8 mouse cellular contexts compared by ENCODE assay signal in genomic region chr11:75769206-75769605, GRCm38 (mm10). TPM values are rescaled to one million over a fixed set of nuclear protein-coding genes. Genes with fewer than 3 reads are reported as not detected.
DNase-seq lines count a peak whose midpoint lies in the region; ATAC-seq and TF ChIP-seq lines count a peak whose summit lies in the region.

No protein-coding gene starts in this region.

- peak; percentile 95 for ATAC-seq in activated CD4-positive, CD25-positive, alpha-beta regulatory T cell, adult 4 months
- ATAC-seq in common myeloid progenitor, adult 5-6 weeks (replicated peaks; ENCODE audit: low read depth, poor library complexity, severe bottlenecking), result peak; percentile 95
- ATAC-seq in hindbrain, postnatal 0 days, result peak; percentile 94
- ATAC-seq in megakaryocyte, adult 5-6 weeks (ENCODE audit: poor library complexity, severe bottlenecking), result peak; percentile 99

- peak overlapping the region; percentile 62 for H3K4me3 ChIP-seq in gastrocnemius, adult 2 months
- no peak overlapping the region for H3K4me3 ChIP-seq in hindbrain, postnatal 0 days (ENCODE audit: low read length)
- H3K4me3 ChIP-seq in left cerebral cortex, adult 2 months, result peak overlapping the region; percentile 25; the same call in 1 of the 2 replicates

- peak overlapping the region; percentile 49 for H3K4me2 ChIP-seq in hindbrain, postnatal 0 days (ENCODE audit: low read depth, low read length)

- H3K36me3 ChIP-seq in hindbrain, postnatal 0 days (ENCODE audit: insufficient read depth, low read length), result peaks cover 26% of the 10 kb centered on the region

- under 1% methylated on average over 23 of the region's 23 CpGs for WGBS in hindbrain, postnatal 0 days

- H3K4me1 ChIP-seq in hindbrain, postnatal 0 days (ENCODE audit: insufficient read depth, low read length), result no peaks in the 10 kb centered on the region

- no peak; the same call in 1 of the 2 replicates for TF ChIP-seq CTCF in gastrocnemius, adult 2 months (IDR thresholded peaks at IDR 0.05)
- peak; percentile 81 for TF ChIP-seq CTCF in hindbrain, postnatal 0 days (IDR thresholded peaks at IDR 0.05; ENCODE audit: low read depth)
- TF ChIP-seq CTCF in left cerebral cortex, adult 2 months (IDR thresholded peaks at IDR 0.05), result peak; percentile 96

- peak overlapping the region; percentile 85 for H3K27ac ChIP-seq in gastrocnemius, adult 2 months
- H3K27ac ChIP-seq in hindbrain, postnatal 0 days, result no peak overlapping the region
- H3K27ac ChIP-seq in left cerebral cortex, adult 2 months, result 0 out of 2 replicates have a peak overlapping the region, but pooled peaks have one; percentile 51

- H3K27me3 ChIP-seq in hindbrain, postnatal 0 days (ENCODE audit: insufficient read depth, low read length), result no peaks in the 10 kb centered on the region

- H3K9me3 ChIP-seq in hindbrain, postnatal 0 days (ENCODE audit: low read length), result no peaks in the 10 kb centered on the region

- intact Hi-C loops in gastrocnemius, adult 2 months (cut with DNase I), result no loop called here
- intact Hi-C loops in left cerebral cortex, adult 2 months (cut with DNase I), result no loop called here

- H3K9ac ChIP-seq in hindbrain, postnatal 0 days (replicated peaks; ENCODE audit: low read length), result no peak overlapping the region

- DNase-seq in gastrocnemius, adult 2 months, result peak; percentile 92
- DNase-seq in hindbrain, postnatal 0 days (ENCODE audit: low spot score), result peak; percentile 90
- DNase-seq in left cerebral cortex, adult 2 months (ENCODE audit: extremely low spot score in 1 of 2, low spot score in 2 of 2), result peak; percentile 77
- DNase-seq in right cerebral cortex, adult 18-20 months, result peak; percentile 84
- peak; percentile 60 for DNase-seq in urinary bladder, adult 2 months (ENCODE audit: low spot score)

RNA-seq across cellular contexts. Expression of gene Doc2b, which starts 26.6 kb away (rescaled TPM):
- polyA plus RNA-seq in activated CD4-positive, CD25-positive, alpha-beta regulatory T cell, adult 4 months (2017; shearing (Covaris generic)), result not detected
- not detected in 2 replicates for total RNA-seq in common myeloid progenitor, adult 5-6 weeks (2017)
- total RNA-seq in gastrocnemius, adult 2 months (2021), result 1 to 10 TPM; 1.0 to 1.4 TPM
- total RNA-seq in hindbrain, postnatal 0 days (2014; rRNA removed), result 12.7 and 12.8 TPM in 2 replicates
- polyA plus RNA-seq in hindbrain, postnatal 0 days (2015; fragmentation: Nextera tagmentation; extraction: Ambion mirVana), result 4.0 and 4.3 TPM in 2 replicates
- 10 to 100 TPM; 17.9 to 26.7 TPM for total RNA-seq in left cerebral cortex, adult 2 months (2021)
- total RNA-seq in megakaryocyte, adult 5-6 weeks (2015), result not detected in 2 replicates
- total RNA-seq in megakaryocyte, adult 5-6 weeks (2017), result not detected in 2 replicates
- polyA plus RNA-seq in urinary bladder, adult 2 months (2012; rRNA removed), result 0.59 and 0.99 TPM in 2 replicates

RNA-seq across cellular contexts. Expression of gene Ywhae, which starts 36.5 kb away (rescaled TPM):
- polyA plus RNA-seq in activated CD4-positive, CD25-positive, alpha-beta regulatory T cell, adult 4 months (2017; shearing (Covaris generic)), result 100 to 1,000 TPM; 479 to 486 TPM
- total RNA-seq in common myeloid progenitor, adult 5-6 weeks (2017), result 384 and 653 TPM in 2 replicates
- 100 to 1,000 TPM; 545 to 577 TPM for total RNA-seq in gastrocnemius, adult 2 months (2021)
- total RNA-seq in hindbrain, postnatal 0 days (2014; rRNA removed), result 181 and 188 TPM in 2 replicates
- 1,457 and 1,531 TPM in 2 replicates for polyA plus RNA-seq in hindbrain, postnatal 0 days (2015; fragmentation: Nextera tagmentation; extraction: Ambion mirVana)
- 100 to 1,000 TPM; 854 to 940 TPM for total RNA-seq in left cerebral cortex, adult 2 months (2021)
- 494 and 497 TPM in 2 replicates for total RNA-seq in megakaryocyte, adult 5-6 weeks (2015)
- 231 and 282 TPM in 2 replicates for total RNA-seq in megakaryocyte, adult 5-6 weeks (2017)
- polyA plus RNA-seq in urinary bladder, adult 2 months (2012; rRNA removed), result 334 and 359 TPM in 2 replicates
